Mouse (Mus musculus): ENCODE measurements at regions not wholly inside any gene's neighbourhood (a gene's known extent, or its start where the extent isn't known, plus 50 kb on each side); places are given as distances from the start of the nearest gene placed in this dataset.

DNA sequence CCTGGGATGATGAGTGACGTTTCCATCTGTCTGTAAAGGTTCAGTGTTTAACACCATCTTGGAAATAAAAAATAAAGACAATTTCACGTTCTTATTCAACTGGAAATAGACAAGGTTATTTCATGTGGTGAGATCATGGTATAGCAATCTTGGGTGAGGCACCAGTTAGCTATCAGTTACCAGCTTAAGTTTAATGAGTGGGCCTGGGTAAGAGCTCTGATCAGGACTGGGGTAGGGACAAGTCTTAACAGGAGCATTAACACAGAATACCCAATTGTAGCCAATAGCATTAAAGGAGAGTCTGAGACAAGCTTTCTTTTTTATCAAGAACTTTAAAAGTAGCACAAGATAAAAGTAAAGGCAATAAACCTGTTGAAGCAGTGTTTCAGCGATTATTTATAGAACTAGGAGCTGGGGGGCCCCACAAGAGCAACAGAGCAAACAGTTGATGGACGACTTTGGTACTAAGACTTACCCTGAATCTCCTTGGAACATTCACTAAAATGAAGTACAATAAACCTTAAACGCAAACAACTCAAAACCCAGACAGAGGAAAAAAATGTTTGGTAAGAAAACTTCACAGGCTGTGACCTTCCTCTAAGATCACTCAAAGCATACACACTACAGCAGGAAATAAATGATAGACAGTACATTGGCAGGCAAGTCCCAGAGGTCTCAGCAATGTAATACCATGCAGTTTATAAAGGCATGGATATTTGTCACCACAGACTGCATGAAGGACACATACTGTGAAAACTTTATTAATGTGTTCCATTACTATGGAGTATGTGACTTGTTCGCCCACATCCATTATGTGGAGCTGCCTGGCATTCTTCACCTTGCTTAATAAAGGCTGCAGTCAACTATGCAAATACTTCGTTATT lies 202.9 kb upstream of the Tmeff2 start:
- WGBS, result 47% methylated on average over 7 of the region's 7 CpGs
- no peak overlapping the region for H3K4me3 ChIP-seq
- no peaks in the 10 kb centered on the region for H3K27me3 ChIP-seq
- H3K27ac ChIP-seq, result peak overlapping the region; percentile 84
- H3K36me3 ChIP-seq, result no peaks in the 10 kb centered on the region
- no peaks in the 10 kb centered on the region for H3K9me3 ChIP-seq (replicated peaks)
- 0 out of 2 replicates have a peak, but pooled peaks have one; percentile 45 for ATAC-seq (replicated peaks; ENCODE audit: insufficient number of reproducible peaks, insufficient read depth, low FRiP score, low read depth)
- peaks cover 12% of the 10 kb centered on the region; the same call in 1 of the 2 replicates for H3K4me1 ChIP-seq (replicated peaks)
- no peak overlapping the region for H3K4me2 ChIP-seq
- H3K9ac ChIP-seq, result no peak overlapping the region

DNA sequence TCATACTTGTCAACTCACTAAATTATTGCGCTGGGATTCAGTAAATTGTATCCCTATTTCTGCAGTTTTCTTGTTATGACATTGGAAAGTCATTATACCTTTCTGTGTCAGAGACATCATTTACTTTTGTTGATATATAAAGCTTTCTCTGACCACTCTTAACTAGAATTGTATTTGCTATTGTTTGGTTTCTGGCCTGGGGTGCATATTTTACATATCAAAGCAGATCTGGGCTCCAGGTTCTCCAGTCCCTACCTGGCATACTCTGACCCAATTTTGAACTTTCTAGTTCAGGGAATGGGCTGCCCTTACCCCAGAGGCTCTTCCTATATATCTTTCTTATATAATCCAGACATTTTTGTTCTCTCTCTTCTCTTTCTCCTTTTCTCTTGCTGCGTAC lies 195.8 kb upstream of the Tmeff2 start:
- Histone ChIP-seq H3K27me3 (no peaks in the 10 kb centered on the region), H3K4me1 (replicated peaks) (no peaks in the 10 kb centered on the region), H3K9me3 (replicated peaks) (no peaks in the 10 kb centered on the region), H3K27ac (no peak overlapping the region), H3K4me2 (no peak overlapping the region), H3K4me3 (no peak overlapping the region), H3K36me3 (no peaks in the 10 kb centered on the region), H3K9ac (no peak overlapping the region)
- no peak for ATAC-seq (replicated peaks; ENCODE audit: insufficient number of reproducible peaks, insufficient read depth, low FRiP score, low read depth)
- WGBS, result 89% methylated on average over 2 of the region's 2 CpGs

DNA sequence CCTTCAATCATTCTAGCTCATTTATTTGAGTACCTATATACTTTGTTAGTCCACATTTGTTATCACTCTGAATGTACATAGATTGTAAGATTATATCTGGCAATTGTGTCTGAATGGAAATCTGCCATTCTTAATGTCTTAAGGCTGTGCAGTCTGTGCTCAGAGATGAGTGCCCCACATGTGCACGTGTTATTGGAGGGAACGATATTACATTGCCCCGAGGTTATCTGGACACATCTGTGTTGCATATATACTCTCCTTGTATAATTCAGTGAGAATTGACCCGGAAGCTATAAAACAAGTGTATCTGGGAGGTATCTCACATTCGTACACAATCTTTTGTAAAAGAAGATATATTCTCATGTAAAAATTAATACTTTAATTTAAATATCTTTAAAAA lies 155.4 kb upstream of the Tmeff2 start:
- Histone ChIP-seq H3K4me2 (no peak overlapping the region), H3K27me3 (no peaks in the 10 kb centered on the region), H3K9me3 (replicated peaks) (no peaks in the 10 kb centered on the region), H3K36me3 (no peaks in the 10 kb centered on the region), H3K4me1 (replicated peaks) (no peaks in the 10 kb centered on the region), H3K27ac (no peak overlapping the region), H3K9ac (no peak overlapping the region), H3K4me3 (no peak overlapping the region)
- 82% methylated on average over 5 of the region's 5 CpGs for WGBS
- no peak for ATAC-seq (replicated peaks; ENCODE audit: insufficient number of reproducible peaks, insufficient read depth, low FRiP score, low read depth)

DNA sequence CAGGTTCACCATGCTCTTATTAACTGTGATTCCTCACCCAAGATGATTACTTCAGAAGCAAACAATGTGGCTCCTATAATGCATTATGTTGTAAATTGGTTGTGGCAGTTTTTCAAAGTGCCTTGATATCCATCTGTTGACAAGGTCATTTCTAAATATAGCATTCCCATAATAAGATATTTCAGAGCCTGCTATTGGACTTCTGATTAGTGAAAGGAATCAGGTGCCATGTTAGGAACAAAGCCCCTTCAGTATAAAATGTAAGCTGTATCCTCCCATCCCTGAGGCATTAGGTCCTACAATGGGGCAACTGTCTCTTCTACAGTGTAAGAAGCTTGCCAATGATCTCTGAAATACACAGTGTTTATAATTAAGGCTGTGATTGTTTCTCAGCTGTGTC lies 130.2 kb upstream of the Tmeff2 start:
- no peaks in the 10 kb centered on the region for H3K36me3 ChIP-seq
- H3K4me1 ChIP-seq (replicated peaks), result no peaks in the 10 kb centered on the region
- H3K4me2 ChIP-seq, result no peak overlapping the region
- H3K4me3 ChIP-seq, result no peak overlapping the region
- H3K27me3 ChIP-seq, result no peaks in the 10 kb centered on the region
- H3K27ac ChIP-seq, result no peak overlapping the region
- ATAC-seq (replicated peaks; ENCODE audit: insufficient number of reproducible peaks, insufficient read depth, low FRiP score, low read depth), result no peak
- H3K9me3 ChIP-seq (replicated peaks), result no peaks in the 10 kb centered on the region
- no peak overlapping the region for H3K9ac ChIP-seq

DNA sequence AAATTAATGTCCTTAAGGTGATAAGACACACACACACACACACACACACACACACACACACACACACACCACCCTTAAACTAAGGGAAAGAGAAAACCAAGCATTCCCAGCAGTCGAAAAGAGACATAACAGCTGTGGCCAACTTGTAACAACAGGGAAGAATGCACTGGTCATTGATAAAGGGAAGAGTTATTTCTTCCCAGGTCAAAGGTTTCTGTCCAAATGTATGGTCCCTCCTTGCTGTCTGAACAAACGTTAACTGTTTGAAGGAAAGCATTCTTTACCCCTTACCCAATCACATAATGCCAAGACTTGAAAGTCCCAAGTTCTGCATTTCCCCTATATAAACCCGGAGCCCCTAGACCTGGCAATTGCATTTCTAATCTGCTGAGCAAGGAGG lies 105.2 kb upstream of the Tmeff2 start:
- H3K9me3 ChIP-seq (replicated peaks), result no peaks in the 10 kb centered on the region
- no peak overlapping the region for H3K27ac ChIP-seq
- H3K4me2 ChIP-seq, result no peak overlapping the region
- no peaks in the 10 kb centered on the region for H3K27me3 ChIP-seq
- H3K4me3 ChIP-seq, result no peak overlapping the region
- no peaks in the 10 kb centered on the region for H3K4me1 ChIP-seq (replicated peaks)
- H3K36me3 ChIP-seq, result no peaks in the 10 kb centered on the region
- 72% methylated on average over 3 of the region's 3 CpGs for WGBS
- no peak overlapping the region for H3K9ac ChIP-seq
- ATAC-seq (replicated peaks; ENCODE audit: insufficient number of reproducible peaks, insufficient read depth, low FRiP score, low read depth), result no peak

DNA sequence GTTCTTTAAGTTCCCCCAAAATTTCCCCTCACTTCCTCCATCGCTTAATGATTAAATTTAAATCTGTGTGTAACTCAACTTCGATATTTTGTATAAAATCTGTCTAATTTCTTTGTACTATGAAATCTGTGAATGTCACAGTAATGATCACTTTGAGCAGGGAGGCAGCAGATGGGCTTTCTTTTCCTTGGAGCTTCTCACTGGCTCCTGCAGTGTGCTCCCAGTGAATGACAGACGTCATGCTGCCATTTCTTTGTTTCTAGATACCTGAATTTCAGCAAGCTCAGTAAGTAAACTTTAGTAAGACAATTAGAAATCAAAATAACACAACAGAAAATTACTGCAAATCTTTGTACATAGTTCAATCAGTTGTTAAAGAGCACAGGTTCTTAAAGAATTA lies 102.3 kb upstream of the Tmeff2 start:
- H3K9ac ChIP-seq, result no peak overlapping the region
- 55% methylated on average over 3 of the region's 3 CpGs for WGBS
- no peak for ATAC-seq (replicated peaks; ENCODE audit: insufficient number of reproducible peaks, insufficient read depth, low FRiP score, low read depth)

DNA sequence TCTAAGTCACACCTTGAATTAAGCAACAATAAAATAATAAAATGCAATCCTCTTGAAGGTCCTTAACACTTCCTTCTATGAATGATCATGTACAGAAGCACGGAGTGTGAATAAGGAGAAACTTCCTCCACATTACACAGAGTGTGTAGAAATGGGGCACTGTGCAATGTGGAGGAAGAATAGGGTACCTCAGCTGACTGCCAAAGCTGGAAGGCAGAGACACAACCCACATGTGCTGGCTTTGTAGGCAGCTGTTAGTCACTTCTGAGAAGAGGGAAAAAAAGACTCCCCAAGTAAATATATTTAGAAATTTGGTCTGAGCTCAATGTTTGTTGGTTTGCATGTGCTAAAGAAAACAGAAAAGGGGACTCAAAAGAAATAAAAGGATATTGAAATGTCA lies 94.1 kb upstream of the Tmeff2 start:
- no peak overlapping the region for H3K9ac ChIP-seq
- no peak overlapping the region for H3K4me2 ChIP-seq
- H3K4me1 ChIP-seq (replicated peaks), result no peaks in the 10 kb centered on the region
- no peak for ATAC-seq (replicated peaks; ENCODE audit: insufficient number of reproducible peaks, insufficient read depth, low FRiP score, low read depth)
- H3K36me3 ChIP-seq, result no peaks in the 10 kb centered on the region
- no peaks in the 10 kb centered on the region for H3K9me3 ChIP-seq (replicated peaks)
- H3K4me3 ChIP-seq, result no peak overlapping the region
- WGBS, result 79% methylated on average over 1 of the region's 1 CpGs
- H3K27ac ChIP-seq, result no peak overlapping the region
- no peaks in the 10 kb centered on the region for H3K27me3 ChIP-seq

More for the DNA sequence above, 102.3 kb upstream of the Tmeff2 start:
- Histone ChIP-seq H3K36me3 (no peaks in the 10 kb centered on the region), H3K4me1 (replicated peaks) (no peaks in the 10 kb centered on the region), H3K27ac (no peak overlapping the region), H3K27me3 (no peaks in the 10 kb centered on the region), H3K4me3 (no peak overlapping the region), H3K9me3 (replicated peaks) (no peaks in the 10 kb centered on the region), H3K4me2 (no peak overlapping the region)

DNA sequence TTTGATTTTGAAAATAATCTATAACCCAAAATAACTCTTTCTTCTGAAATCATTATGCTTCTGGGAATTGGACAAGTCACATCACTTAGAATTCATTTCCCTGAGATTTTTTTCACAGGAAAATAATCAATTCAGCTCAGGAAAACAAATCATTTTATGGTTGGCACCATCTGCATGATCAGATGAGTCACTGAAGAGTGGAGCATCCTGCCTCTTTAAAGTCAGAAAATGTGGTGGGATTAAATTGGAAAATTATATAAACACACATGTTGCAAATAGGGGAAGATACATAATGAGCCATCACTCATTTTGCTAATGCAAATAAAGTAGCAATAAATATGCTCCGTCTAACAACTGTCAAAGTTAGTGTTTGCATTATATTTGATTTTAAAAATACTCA lies 93.6 kb upstream of the Tmeff2 start:
- no peak overlapping the region for H3K9ac ChIP-seq
- no peaks in the 10 kb centered on the region for H3K9me3 ChIP-seq (replicated peaks)
- no peak for ATAC-seq (replicated peaks; ENCODE audit: insufficient number of reproducible peaks, insufficient read depth, low FRiP score, low read depth)
- no peaks in the 10 kb centered on the region for H3K36me3 ChIP-seq
- H3K27me3 ChIP-seq, result no peaks in the 10 kb centered on the region
- H3K27ac ChIP-seq, result no peak overlapping the region
- H3K4me1 ChIP-seq (replicated peaks), result no peaks in the 10 kb centered on the region
- H3K4me2 ChIP-seq, result no peak overlapping the region
- H3K4me3 ChIP-seq, result no peak overlapping the region
- WGBS, result 67% methylated on average over 1 of the region's 1 CpGs

DNA sequence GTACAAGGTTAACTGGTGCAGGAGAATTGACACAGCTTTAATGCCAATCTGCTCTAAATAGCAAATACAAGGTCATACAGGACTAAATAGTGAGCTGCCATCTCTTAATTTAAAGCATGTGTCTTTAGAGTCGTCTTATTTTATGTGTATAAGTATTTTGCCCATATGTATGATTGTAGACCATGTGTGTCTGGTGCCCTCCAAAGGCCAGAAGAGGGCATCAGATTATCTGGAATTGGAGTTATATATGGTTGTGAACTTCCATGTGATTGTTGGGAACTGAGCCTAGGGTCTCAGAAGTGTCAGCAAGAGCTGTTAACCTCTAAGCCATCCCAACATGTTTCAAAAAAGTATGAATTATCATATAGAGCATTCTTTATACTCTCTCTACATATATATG lies 68.8 kb upstream of the Tmeff2 start:
- Histone ChIP-seq H3K27ac (no peak overlapping the region), H3K36me3 (no peaks in the 10 kb centered on the region), H3K9ac (no peak overlapping the region), H3K4me1 (replicated peaks) (no peaks in the 10 kb centered on the region), H3K4me2 (no peak overlapping the region), H3K9me3 (replicated peaks) (no peaks in the 10 kb centered on the region), H3K4me3 (no peak overlapping the region), H3K27me3 (no peaks in the 10 kb centered on the region)
- ATAC-seq (replicated peaks; ENCODE audit: insufficient number of reproducible peaks, insufficient read depth, low FRiP score, low read depth), result no peak
- WGBS, result 45% methylated on average over 1 of the region's 1 CpGs

DNA sequence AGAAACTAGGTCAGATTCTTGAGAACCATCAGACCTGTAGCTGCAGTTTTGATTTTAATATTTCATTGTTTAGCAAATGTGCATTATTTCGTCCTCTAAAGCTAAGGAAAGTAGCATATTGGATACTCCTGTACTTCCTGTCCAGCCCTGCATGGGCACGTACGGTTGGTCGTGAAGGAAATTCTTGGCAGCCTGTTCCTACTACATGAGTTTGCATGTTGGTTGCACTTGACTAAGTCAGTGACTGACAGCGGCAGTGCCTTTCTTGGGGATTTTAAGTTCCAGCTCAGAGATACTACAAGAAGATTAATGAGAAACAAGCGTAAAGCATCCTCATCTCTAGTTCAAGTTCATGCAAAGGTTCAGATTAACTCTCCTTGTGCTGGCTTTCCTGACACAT lies 64.3 kb upstream of the Tmeff2 start:
- no peak overlapping the region for H3K27ac ChIP-seq
- no peaks in the 10 kb centered on the region for H3K27me3 ChIP-seq
- H3K4me3 ChIP-seq, result no peak overlapping the region
- no peaks in the 10 kb centered on the region for H3K4me1 ChIP-seq (replicated peaks)
- ATAC-seq (replicated peaks; ENCODE audit: insufficient number of reproducible peaks, insufficient read depth, low FRiP score, low read depth), result no peak
- H3K4me2 ChIP-seq, result no peak overlapping the region
- no peak overlapping the region for H3K9ac ChIP-seq
- 60% methylated on average over 6 of the region's 6 CpGs for WGBS
- no peaks in the 10 kb centered on the region for H3K36me3 ChIP-seq
- no peaks in the 10 kb centered on the region for H3K9me3 ChIP-seq (replicated peaks)

DNA sequence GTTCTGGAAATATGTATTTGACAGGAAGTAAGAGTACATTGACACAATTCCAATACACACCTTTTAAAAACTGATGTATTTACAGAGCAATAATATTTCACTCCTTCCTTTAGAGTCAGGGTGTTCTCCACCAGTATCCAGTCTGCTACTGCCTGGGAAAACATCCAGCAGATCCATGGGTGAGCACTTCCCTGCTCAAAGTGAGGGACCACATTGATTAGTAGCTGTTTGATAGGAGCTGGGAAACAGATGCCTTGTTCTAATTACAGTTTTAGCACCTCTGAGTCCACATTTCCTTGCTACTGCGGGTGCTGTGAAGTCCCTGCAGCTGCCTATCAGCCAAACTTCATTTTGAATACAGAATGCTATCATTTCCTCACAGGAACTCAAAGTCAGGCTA lies 53.3 kb upstream of the Tmeff2 start:
- Histone ChIP-seq H3K9me3 (replicated peaks) (no peaks in the 10 kb centered on the region), H3K4me3 (no peak overlapping the region), H3K4me2 (no peak overlapping the region), H3K27ac (no peak overlapping the region), H3K4me1 (replicated peaks) (no peaks in the 10 kb centered on the region), H3K36me3 (no peaks in the 10 kb centered on the region), H3K9ac (no peak overlapping the region), H3K27me3 (no peaks in the 10 kb centered on the region)
- 51% methylated on average over 1 of the region's 1 CpGs for WGBS
- ATAC-seq (replicated peaks; ENCODE audit: insufficient number of reproducible peaks, insufficient read depth, low FRiP score, low read depth), result no peak
